Mouse (Mus musculus): ENCODE results near the gene Zbtb16. TPM values are rescaled to one million over a fixed set of nuclear protein-coding genes. Genes with fewer than 3 reads are reported as not detected.

The Zbtb16 gene
- total and polyA plus RNA-seq, 3 experiments, result 0.04 to 0.72 TPM; not detected in 1

GRCm38 (mm10) chr9:48740098-48740505, 95.9 kb downstream of the Zbtb16 start:
- H3K9ac ChIP-seq (ENCODE audit: control insufficient read depth, low read depth, low read length, poor library complexity, severe bottlenecking), result no peak overlapping the region
- no peaks in the 10 kb centered on the region for H3K9me3 ChIP-seq (replicated peaks; ENCODE audit: insufficient read depth, low read length)
- peaks cover 0 to 2% of the 10 kb centered on the region in 2 experiments; a peak in 1 of 4 replicates for H3K27me3 ChIP-seq (ENCODE audit: control insufficient read depth in 1 of 2, insufficient read depth in 2 of 2, low read length in 2 of 2)
- no peak for TF ChIP-seq MYC (IDR thresholded peaks at IDR 0.05; ENCODE audit: low read depth, low read length)
- peak; percentile 96 for TF ChIP-seq ZNF384 (IDR thresholded peaks at IDR 0.05; ENCODE audit: low read depth, low read length)
- peak; percentile 32 to 68 for TF ChIP-seq EP300 (IDR thresholded peaks at IDR 0.05; ENCODE audit: low read depth in 1 of 2, low read length in 2 of 2)
- peak; percentile 71 for TF ChIP-seq SIN3A (IDR thresholded peaks at IDR 0.05; ENCODE audit: low read length)
- TF ChIP-seq BHLHE40 (IDR thresholded peaks at IDR 0.05; ENCODE audit: borderline replicate concordance, low read depth, low read length), result no peak
- TF ChIP-seq NRF1 (IDR thresholded peaks at IDR 0.05; ENCODE audit: insufficient read depth, low read depth, low read length, poor library complexity, severe bottlenecking), result no peak
- no peak for TF ChIP-seq E2F4 (IDR thresholded peaks at IDR 0.05; ENCODE audit: borderline replicate concordance, low read depth, low read length)
- peak; percentile 93 for TF ChIP-seq ETS1 (IDR thresholded peaks at IDR 0.05; ENCODE audit: low read depth, low read length)
- no peak for TF ChIP-seq CTCF (IDR thresholded peaks at IDR 0.05 in 2 of 3, conservative IDR thresholded peaks at IDR 0.05 in 1 of 3; ENCODE audit: control insufficient read depth in 1 of 3, insufficient read depth in 1 of 3, low read depth in 2 of 3, low read length in 3 of 3, poor library complexity in 1 of 3, severe bottlenecking in 1 of 3)
- TF ChIP-seq GATA1 (IDR thresholded peaks at IDR 0.05; ENCODE audit: low read depth, low read length), result 0 out of 2 replicates have a peak, but pooled peaks have one; percentile 19
- no peak for TF ChIP-seq KAT2A (conservative IDR thresholded peaks at IDR 0.05; ENCODE audit: low read depth, low read length)
- TF ChIP-seq SMC3 (IDR thresholded peaks at IDR 0.05; ENCODE audit: low read depth, low read length), result no peak
- TF ChIP-seq CHD2 (IDR thresholded peaks at IDR 0.05; ENCODE audit: low read length), result peak; percentile 68
- TF ChIP-seq ZC3H11A (IDR thresholded peaks at IDR 0.05; ENCODE audit: low read depth, low read length), result no peak
- peak; percentile 91 for DNase-seq (ENCODE audit: low read depth, low spot score)
- H3K79me2 ChIP-seq (ENCODE audit: control insufficient read depth, insufficient read depth, low read length, poor library complexity), result no peaks in the 10 kb centered on the region
- H3K27ac ChIP-seq (ENCODE audit: control insufficient read depth, low read depth, low read length), result no peak overlapping the region
- peaks cover 0 to 13% of the 10 kb centered on the region in 2 experiments; a peak in 3 of 4 replicates for H3K4me1 ChIP-seq (ENCODE audit: control insufficient read depth in 1 of 2, insufficient read depth in 2 of 2, low read length in 2 of 2)
- H3K4me3 ChIP-seq (ENCODE audit: control insufficient read depth in 1 of 2, insufficient read depth in 1 of 2, low read depth in 2 of 2, low read length in 2 of 2), result no peak overlapping the region
- peaks cover 0 to 7% of the 10 kb centered on the region in 2 experiments; a peak in 2 of 4 replicates for H3K36me3 ChIP-seq (ENCODE audit: control insufficient read depth in 1 of 2, insufficient read depth in 2 of 2, low read length in 2 of 2)

GRCm38 (mm10) chr9:48738795-48739476, 97.1 kb downstream of the Zbtb16 start:
- Histone ChIP-seq H3K9me3 (replicated peaks; ENCODE audit: insufficient read depth, low read length) (no peaks in the 10 kb centered on the region), H3K27me3 (ENCODE audit: control insufficient read depth in 1 of 2, insufficient read depth in 2 of 2, low read length in 2 of 2) (peaks cover 2 to 4% of the 10 kb centered on the region in 2 experiments; a peak in 3 of 4 replicates), H3K4me1 (ENCODE audit: control insufficient read depth in 1 of 2, insufficient read depth in 2 of 2, low read length in 2 of 2) (peaks cover 0 to 4% of the 10 kb centered on the region in 2 experiments; a peak in 1 of 4 replicates), H3K4me3 (ENCODE audit: control insufficient read depth in 1 of 2, insufficient read depth in 1 of 2, low read depth in 2 of 2, low read length in 2 of 2) (no peak overlapping the region), H3K9ac (ENCODE audit: control insufficient read depth, low read depth, low read length, poor library complexity, severe bottlenecking) (no peak overlapping the region), H3K27ac (ENCODE audit: control insufficient read depth, low read depth, low read length) (no peak overlapping the region), H3K36me3 (ENCODE audit: control insufficient read depth in 1 of 2, insufficient read depth in 2 of 2, low read length in 2 of 2) (peaks cover 0 to 3% of the 10 kb centered on the region in 2 experiments; a peak in 2 of 4 replicates), H3K79me2 (ENCODE audit: control insufficient read depth, insufficient read depth, low read length, poor library complexity) (no peaks in the 10 kb centered on the region)
- TF ChIP-seq TAL1 (IDR thresholded peaks at IDR 0.05; ENCODE audit: low read length), result no peak
- TF ChIP-seq TBP (IDR thresholded peaks at IDR 0.05; ENCODE audit: low read depth, low read length), result no peak
- no peak for TF ChIP-seq JUND (IDR thresholded peaks at IDR 0.05; ENCODE audit: low read depth, low read length)
- TF ChIP-seq USF2 (IDR thresholded peaks at IDR 0.05; ENCODE audit: borderline replicate concordance in 1 of 2, insufficient read depth in 1 of 2, low read depth in 1 of 2, low read length in 2 of 2), result no peak
- TF ChIP-seq CHD1 (IDR thresholded peaks at IDR 0.05; ENCODE audit: low read depth, low read length), result no peak
- no peak for TF ChIP-seq MAZ (IDR thresholded peaks at IDR 0.05; ENCODE audit: low read depth, low read length)
- no peak for TF ChIP-seq RAD21 (IDR thresholded peaks at IDR 0.05; ENCODE audit: low read depth, low read length)
- no peak for TF ChIP-seq ZNF384 (IDR thresholded peaks at IDR 0.05; ENCODE audit: low read depth, low read length)
- TF ChIP-seq MYB (IDR thresholded peaks at IDR 0.05; ENCODE audit: low read depth, low read length), result no peak
- TF ChIP-seq HCFC1 (IDR thresholded peaks at IDR 0.05; ENCODE audit: low read depth, low read length), result no peak
- no peak for TF ChIP-seq CTCF (IDR thresholded peaks at IDR 0.05 in 2 of 3, conservative IDR thresholded peaks at IDR 0.05 in 1 of 3; ENCODE audit: control insufficient read depth in 1 of 3, insufficient read depth in 1 of 3, low read depth in 2 of 3, low read length in 3 of 3, poor library complexity in 1 of 3, severe bottlenecking in 1 of 3)
- DNase-seq (ENCODE audit: low read depth, low spot score), result no peak
